Mouse (Mus musculus): Measurements from ENCODE around the gene Fam189a2.
A peak's percentile ranks its signal among the peaks of the same experiment; 100 is the strongest.

The Fam189a2 gene

DNA sequence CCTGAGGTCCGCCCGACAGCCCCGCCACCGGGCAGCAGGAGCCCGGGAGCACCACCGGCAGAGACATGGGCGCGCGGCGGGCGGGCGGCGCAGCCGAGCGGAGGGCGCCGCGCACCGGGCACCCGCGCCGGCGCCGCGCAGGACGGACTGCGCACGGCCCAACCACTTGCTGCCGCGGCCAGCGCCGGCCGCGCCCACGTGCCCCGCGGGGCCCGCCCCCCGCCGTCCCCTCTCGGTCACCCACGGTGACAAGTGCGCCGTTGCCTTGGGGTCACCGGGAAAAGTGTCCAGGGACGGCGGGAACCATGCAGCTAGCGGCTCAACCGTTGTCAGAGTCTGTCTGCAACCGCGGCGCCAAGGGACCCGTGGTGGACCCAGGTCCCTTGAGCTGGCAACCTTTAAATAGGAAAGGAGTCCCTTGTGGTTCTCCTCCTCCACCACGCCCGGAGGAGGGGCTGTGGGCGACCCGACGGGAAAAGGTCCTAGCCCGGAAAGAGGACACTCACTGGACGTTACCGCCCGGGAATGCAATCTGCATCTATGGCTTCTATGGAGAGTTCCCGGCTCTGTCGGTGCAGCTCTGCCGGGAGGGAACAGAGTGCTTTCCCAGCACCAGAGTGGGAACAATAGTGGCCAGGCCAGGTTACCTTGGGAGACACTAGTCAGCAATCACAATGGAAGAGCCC, at the start of gene Fam189a2:
TSS of gene Fam189a2 (minus strand) at position 149 of the 686 bp plus-strand sequence.
- DNase-seq: peak; percentile 14

DNA sequence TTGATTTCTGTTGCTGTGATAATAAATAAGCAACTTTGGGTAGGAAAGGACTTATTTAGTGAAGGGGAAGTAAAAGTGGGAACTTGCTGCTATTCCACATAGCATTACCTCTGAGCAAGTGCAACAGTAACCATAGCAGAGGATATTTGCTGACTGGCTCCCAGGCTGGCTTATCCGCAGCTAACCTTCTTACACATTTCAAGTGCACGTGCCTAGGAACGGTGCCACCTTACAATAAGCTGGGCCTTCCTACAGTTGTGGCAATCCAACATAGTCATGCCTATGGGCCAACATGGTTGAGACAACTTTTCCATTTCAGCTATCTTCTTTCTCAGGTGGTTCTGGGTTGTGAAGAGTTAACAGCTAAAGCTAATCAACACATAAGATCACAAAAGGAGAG, 46.8 kb upstream of the Fam189a2 start:
- no peak for DNase-seq

DNA sequence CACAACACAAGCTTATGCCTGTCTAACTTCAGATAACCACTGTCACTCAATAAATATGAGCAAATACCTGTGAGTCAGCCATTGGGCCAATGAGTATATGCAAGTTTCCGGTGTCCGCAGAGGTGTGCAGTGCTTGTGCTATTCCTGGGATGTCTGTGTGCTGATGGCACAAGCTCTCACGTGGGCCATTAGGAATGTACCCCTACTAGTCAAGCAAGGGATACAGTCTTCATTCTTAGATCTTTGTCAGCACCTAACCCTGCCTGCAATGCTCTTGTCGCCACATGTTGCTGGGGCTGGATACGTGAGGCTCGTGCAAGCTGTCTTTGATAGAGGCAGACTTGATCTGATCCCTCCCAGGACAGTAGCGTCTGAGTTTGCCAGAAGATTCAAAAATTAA, 45.7 kb upstream of the Fam189a2 start:
- no peak for DNase-seq

DNA sequence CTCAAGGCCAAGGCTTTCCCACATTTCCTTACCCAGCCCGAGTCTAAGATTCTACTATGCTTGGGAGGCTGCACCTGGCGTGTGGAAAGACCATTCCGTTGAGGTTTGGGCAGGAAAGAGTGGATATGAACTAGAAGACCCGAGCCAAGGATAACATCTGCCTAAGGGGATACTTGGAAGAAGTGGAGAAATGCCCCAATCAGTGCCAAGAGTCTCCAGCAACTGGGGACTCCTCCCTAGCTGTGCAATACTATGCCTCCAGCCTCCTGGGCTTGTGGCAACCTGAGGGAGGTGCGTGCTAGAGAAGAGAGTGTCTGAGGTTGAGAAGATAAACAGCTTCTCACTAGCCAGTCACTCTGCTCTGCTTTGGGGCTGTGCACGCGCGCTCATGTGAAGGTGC, 45.1 kb upstream of the Fam189a2 start:
- DNase-seq: no peak

DNA sequence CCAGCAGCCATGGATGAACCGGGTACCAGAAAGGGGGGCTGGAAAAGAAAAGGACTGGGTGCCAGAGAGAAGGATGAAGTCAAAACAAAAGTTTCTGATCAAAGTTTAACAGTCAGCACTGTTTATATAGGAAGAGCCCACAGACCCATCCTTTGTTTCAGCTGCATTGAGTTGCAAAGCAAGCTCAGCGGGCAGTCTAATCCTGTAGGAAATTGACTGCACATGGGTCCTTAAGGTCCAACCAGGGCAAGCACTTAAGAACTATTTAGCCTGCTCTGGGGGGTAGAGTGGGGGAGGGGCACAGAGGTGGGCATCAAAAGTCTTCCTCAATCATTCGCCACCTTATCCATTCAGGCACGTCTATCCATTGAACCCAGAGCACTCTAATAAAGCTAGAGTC, 42.3 kb upstream of the Fam189a2 start:
- DNase-seq: no peak

DNA sequence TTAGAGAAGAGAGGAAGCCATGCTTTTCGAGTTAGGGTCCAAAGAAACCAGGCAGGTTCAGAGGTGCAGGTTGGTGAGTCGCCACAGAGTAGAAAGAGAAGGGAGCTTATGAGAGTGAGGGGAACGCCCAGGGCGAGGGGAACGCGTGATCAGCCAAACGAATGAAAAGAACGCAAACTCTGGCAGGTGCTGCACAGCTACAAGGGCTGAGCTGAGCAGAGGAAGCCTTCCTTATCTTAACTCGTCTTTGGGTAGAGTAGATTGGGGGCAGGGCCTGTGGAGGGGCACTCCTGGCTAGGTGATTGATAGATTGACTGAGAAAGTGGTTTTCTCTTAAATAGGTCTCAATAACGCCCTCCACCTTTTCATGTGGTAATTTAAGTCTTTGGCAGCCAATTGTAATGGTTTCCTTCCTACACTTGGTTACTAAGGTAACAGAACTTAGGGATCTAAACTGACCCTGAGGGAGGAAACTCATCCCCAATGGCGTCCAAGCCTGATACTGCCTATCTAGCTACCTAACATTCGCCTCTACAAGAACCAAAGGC, 33.6 kb upstream of the Fam189a2 start:
- no peak for DNase-seq

DNA sequence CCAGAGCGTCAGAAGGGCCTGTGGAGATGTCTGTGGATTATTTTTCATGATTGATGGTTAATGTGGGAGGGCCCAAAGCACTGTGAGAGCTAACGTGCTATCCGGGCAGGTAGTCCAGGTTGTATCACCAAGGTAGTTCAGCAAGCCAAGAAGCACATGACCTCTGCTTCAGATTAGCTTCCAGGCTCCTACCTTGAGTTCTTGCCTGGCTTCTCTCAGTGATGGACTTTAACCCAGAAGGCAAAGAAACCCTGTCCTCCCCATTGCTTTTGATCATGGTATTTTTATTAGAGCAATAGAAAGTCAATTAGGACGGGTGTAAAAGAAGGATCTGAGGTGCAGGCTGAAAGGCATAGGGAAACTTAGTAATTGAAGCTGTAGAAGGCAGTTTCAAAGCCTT, 32.8 kb upstream of the Fam189a2 start:
- DNase-seq: no peak

DNA sequence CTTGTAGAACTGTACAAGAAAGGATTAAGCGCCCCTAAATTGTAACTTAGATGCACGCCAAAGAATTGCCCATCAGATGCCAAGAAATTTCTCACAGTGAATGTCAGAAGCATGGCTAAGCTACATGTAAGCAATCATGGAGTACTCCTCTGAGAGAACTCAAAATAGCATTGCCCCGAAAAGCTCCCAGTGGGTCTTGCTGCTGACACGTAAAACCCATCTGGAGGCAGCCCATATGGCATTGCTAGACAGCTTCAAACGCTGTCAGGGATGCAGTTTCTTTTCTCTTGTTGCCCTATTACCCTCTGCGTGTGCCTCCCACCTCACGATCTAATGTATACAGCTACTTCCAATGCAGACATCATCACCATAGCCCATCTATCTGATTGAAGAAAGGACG, 28.0 kb upstream of the Fam189a2 start:
- DNase-seq: no peak

DNA sequence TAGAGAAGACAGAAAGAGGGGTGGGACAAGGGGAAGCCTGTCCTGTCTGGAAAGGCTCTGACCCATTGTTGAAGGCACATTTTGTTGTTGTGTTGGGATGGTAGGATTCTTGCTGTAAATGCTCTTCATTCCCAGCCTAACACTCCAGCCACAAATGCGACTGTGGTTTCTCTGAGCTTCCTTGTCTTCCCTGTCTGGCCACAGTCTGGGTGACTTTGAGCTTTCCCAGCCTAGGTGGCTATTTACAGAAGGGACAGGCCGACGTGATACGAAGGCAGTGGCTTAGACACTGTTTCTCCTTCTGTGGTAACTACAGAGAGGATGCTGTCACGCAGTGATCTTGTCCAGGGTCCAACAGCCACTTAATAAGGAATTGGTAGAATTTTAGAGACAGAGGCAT, 27.2 kb upstream of the Fam189a2 start:
- no peak for DNase-seq

DNA sequence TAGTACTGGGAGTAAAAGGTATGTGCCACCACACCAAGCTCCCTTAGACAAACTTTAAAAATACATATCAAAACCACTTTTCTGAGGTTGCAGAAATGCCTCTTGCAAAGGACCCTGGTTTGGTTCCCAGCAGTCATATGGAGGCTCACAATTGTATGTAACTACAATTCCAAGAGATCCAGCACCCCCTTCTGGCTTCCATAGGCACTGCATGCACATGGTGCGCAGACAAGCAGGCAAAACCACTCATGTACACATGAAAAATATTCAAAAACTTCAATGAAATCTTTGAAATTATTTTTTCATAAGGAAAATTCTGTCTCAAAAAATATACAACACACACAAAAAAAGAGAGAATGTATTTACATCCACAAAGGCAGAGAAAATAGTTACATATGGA, 26.1 kb upstream of the Fam189a2 start:
- no peak for DNase-seq

DNA sequence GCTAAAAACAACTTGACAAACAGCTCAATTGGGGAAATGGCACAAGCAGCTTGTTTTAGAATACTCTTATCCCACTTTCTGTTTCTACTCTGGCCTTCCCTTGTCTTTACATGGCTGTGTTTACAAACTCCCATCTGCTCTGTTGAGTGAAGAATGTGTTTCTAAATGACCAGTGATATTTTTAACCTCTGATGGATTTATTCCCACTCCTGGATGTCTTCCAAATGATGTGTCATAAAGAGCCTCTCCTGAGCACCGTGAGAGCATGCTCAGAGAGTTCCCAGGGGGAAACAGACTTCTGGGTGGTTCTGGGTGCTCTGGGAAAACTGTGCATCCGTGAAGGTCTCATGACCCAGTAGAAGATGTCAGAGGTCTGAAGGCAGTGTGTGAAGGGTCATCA, 24.1 kb upstream of the Fam189a2 start:
- DNase-seq: no peak

DNA sequence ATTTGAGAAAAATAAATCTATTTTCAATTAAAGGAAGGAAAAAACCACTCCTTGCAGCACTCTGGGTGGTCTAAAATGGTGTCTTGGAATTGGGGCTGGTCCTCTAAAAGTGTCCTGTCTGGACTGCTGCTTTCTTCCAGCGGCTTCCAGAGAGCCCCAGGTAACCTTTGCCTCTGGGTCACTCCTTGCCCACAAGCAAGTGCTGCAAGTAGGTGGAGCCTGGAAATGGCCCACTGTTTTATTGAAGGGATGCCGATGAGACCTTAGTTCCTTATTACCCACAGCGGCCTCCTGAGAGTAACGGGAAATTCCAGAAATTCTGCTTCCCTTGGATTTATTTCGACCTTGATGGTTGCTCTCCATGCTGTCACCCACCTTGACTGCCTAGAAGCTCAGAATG, 23.4 kb upstream of the Fam189a2 start:
- DNase-seq: no peak

DNA sequence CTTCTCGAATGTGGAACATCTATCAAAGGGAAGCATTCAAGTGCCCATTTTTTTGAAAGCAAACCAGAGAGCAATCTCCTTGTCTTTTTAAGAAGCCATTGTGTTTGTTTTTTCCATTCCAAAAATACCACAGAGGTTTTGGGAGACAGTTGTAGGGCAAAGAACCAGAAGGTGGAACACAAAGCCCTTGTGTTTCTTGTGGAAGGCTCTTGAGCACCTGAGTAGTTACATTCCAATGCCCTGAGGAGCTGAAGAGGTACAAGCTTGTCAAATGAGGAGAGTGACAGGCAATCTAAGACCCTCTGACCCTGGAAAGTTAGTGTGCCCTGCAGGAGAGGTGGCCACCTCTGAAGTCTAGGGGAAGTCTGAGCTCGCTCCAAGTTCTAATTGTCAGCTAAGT, 19.7 kb upstream of the Fam189a2 start:
- no peak for DNase-seq

DNA sequence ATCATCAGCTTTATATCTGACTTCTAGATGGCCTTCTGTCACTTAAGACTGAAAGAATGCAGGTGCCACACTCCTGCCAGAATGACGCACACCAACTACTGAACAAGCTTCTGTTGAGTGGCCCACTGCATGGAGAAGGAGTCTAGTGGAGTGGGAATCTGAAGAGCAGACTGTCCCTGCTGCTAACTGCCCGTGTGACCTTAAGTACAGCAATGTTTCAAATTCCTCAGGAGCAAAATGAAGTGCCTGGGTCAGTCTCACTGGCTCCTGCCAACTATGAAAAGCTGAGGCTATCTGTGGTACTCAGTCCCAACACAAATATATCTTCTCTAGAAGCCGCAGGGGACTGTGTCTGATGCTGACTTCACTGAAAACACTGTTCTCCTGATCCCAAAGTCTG, 18.5 kb upstream of the Fam189a2 start:
- no peak for DNase-seq

DNA sequence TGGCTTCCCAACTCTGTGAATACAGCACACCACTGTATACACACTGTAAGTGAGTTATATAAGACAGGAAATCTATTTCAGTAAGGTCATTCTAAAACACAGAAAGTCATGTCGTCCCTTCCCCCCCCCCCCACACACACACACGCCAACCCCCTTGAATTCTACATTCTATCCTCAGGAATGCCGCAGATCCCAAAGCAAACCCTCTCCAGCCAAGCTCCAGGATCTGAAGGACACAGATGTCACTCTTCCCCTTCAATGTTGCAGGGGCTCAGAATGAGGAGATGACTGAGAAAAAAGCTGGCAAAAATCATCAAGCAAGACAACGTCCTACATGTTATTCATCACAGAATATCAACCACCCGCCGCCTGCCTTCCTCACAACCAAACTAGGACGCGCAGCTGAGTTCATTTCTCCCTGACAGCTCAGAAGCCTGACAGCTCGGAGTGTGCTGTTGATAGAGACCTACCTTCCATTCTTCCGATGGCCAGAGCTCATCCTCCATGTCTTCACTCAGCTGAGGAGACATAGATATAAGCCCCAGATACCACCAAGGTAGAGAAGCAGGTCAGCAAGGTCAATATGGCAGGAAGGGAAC, 15.7 kb upstream of the Fam189a2 start:
- no peak for DNase-seq

DNA sequence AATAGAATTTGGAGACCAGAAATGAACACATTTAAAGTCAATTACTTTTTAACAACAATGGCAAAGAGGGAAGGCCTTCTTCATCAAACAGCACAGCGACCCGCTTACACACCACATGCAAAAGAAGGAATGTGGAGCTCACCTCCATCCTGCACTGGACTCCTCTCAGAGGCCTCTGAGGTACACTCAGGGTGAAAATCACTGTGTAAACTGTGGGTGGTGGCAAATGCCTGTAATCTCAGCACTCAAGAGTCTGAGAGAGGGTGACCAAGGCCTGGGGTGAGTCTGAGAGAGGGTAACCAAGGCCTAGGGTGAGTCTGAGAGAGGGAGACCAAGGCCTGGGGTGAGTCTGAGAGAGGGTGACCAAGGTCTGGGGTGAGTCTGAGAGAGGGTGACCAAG, 11.6 kb upstream of the Fam189a2 start:
- DNase-seq: no peak

DNA sequence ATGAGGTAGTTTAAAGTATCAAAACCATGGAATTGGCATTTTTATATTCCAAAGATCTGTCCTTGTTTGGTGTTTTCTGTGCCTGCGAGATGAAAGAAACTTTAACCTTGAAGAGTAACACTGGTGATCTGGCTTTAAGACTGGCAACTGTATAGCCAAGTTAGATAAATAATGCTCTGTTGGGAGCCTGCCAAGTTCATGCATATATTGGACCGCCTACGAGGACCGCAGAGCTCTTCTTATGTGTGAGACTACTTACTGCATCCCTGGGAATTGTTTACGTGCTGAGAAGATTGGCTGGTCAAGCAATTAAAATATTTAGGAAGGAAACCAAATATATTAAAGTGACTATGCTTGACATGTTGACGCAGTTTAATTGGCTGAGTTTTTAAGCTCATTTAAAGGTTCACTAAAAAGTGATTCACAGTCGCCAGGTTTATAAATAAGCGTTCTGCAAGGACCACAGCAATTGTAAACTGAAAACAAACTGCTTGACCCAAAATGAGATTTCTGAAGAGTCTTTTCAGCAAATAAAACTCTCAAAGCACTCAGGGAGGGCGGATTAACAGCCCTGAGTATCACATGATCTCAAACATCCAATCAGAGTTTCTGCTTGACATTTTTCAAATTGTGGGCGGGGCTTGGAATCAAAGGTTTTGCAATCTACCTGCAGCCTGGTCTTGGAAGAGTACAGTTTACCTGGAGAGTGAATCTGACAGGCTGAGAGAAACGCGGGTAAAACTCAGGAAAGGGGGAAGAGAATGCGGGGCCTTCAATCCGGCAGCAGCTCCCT, 8.4 kb upstream of the Fam189a2 start:
- no peak for DNase-seq

DNA sequence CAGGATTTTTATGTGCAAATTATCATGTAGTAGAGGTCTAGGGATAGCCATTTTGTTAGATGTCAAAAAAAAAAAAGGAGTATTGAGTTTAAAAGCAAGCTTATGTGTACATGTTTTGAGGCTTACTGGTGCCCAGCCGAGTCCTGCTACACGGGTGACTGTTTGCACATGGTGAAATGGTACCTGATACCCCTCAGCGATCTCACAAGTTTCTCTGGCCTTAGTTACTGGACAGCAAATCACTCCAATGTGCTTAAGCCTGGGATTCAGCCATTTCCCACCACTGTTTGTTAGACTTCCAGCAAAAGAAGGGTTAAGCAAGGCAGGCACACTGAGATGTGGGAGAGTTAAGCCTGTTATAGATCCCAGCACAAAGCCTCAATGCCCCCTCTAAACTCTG, 3.5 kb upstream of the Fam189a2 start:
- no peak for DNase-seq

DNA sequence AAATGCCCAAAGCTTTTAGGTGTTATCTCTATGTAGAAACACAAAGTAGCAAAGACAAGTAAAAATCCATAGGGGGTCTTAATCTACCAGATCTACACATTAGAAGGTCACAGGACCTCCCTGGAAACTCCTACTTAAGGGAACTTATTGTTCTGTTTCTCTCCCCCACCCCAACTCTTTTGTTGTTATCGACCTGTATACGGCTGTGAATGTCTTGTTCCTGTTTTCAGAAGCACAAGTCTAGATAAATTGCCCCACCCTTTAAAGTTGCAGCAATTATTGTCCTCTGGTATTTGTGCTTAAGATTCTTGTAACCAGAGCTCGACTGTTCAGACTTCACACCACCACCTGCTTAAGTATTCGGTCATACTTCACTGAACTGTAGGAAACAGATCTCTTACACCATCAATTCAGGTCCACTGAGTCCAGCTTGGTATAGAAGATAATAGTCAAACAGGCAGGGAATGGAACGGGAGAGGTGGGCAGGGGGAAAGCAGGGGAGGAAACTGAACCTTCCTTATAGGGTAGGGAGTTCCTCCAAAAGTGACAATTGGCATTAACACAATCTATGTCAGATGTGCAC, 1.9 kb upstream of the Fam189a2 start:
- no peak for DNase-seq

DNA sequence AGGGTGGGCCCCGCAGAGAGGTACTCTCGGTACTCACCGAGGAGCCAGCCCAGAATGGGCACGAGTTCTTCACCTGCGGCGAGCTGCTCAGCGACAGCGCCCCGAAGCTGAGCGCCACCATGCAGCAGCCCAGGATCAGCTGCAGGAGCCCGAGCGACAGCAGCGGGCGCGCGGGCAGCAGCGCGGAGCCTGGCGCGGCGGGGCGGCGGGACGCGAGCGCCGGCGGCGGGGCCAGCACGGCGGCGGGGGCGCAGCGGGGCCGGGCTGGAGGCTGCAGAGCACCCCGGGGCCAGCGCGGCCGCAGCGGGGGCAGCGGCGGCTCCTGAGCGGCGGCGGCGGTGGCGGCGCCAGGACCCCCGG, 328 bp downstream of the Fam189a2 start:
- peak; percentile 8 for DNase-seq

DNA sequence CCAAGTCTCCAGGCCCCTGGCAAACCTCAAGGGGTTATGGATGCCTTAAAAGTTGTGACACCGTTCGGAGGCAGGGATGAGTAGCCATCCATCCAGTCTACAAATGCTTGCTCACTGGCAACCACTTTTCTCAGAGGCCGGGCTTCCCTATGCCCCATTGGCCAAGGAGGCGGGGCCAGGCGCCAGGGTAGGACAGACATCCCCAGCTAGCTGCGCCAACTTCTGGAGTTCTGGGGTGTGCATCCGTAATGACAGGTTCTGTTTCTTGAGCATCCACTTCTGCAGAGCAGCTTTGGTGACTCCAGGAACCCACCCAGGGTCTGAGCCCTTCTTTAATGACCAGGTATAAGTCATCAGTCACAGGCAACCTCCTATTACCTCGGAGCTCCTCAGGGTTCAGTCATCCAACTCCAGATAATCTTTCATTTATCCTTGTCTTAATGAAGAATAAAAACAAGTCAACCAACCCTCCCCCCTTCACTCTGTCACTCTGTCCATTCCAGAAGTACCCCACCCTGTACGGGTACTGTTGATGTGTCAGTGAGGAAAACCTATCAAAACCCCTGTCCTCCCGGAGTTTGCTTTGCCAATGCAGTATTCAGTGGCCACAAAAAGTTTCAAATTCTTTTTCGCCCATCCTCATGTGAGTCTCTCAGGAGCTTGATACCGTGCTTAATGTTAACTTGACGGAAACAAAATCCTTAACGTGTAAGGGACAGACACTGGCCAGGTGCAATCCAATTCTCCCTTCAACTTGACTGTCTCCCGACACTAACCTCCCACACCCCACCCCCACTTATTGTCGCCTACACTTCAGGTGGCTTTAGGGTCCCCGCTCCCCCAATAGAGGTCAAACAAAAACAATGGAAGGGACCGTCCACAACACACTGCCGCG, 956 bp downstream of the Fam189a2 start:
- peak; percentile 8 for DNase-seq

DNA sequence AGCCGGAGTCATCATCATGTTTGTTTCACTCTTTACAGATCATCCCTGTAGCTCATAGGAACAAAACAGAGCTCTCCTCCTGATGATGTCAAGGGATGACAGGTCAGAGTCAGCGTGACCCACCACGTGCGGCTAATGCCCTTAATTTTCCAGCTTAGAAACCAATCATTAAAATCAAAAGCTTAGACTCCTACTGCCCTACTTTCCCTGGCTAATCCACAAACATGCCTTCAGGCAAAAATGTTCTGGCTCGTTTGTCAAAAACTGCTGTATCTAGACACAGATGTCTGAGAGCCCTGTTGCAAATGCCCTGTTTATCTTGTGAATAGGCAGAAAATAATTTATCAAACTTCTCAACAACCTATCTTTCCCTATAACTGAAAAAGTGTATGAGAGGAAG, 4.9 kb downstream of the Fam189a2 start:
- DNase-seq: no peak

DNA sequence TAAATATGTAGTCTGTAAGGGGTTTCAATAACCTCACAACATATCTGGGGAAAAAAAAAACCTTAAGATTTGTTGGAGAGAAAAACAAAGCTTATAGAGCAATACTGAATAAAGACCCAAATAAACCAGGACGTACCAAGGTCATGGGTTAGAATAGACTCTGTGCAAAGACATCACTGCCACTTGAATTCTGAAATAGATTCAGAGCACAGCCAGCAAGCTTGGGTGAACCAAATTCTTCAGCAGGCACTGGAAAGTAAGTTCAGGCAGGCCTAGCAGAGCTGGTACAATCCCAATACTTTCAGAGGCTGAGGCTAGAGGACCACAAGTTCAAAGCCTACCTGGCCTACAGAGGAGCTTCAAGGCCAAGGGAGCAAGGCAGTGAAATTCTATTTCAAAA, 6.2 kb downstream of the Fam189a2 start:
- DNase-seq: no peak
